Mouse (Mus musculus) stomach, postnatal 0 days (tissue): ENCODE measurements around the gene Tcfl5. TPM values are rescaled to one million over a fixed set of nuclear protein-coding genes. Genes with fewer than 3 reads are reported as not detected.

ENCODE experiments used
- ATAC-seq: fragments of 200-750 bp; cut with Nextera tagmentation; 2 replicates; pipeline ENCODE4 v1.8.0; 2017; ENCODE audit not compliant: low FRiP score, low TSS enrichment
- DNase-seq: peaks from one replicate; pipeline ENCODE4 v3.0.0-alpha.2; 2016; ENCODE audit warnings: low spot score
- H3K27ac ChIP-seq: fragments of 300-500 bp; sonication (generic); replicated peaks from 2 replicates; pipeline ENCODE4 v1.5.1; 2014; ENCODE audit warnings: mild to moderate bottlenecking, control low read depth
- H3K27me3 ChIP-seq: fragments of 300-500 bp; sonication (generic); 2 replicates; pipeline ENCODE4 v1.6.1; 2014; ENCODE audit warnings: low read length; ENCODE audit not compliant: control insufficient read depth, insufficient read depth
- H3K36me3 ChIP-seq: fragments of 300-500 bp; sonication (generic); 2 replicates; pipeline ENCODE4 v1.6.1; 2014; ENCODE audit warnings: low read length, mixed read lengths; ENCODE audit not compliant: control insufficient read depth, insufficient read depth
- H3K4me1 ChIP-seq: fragments of 300-500 bp; sonication (generic); replicated peaks from 2 replicates; pipeline ENCODE4 v1.6.1; 2014; ENCODE audit warnings: antibody characterized with exemption; ENCODE audit not compliant: control insufficient read depth, insufficient read depth
- H3K4me2 ChIP-seq: fragments of 300-500 bp; sonication (generic); replicated peaks from 2 replicates; pipeline ENCODE4 v1.6.1; 2014; ENCODE audit warnings: low read depth, mild to moderate bottlenecking, control low read depth, moderate library complexity
- H3K4me3 ChIP-seq: fragments of 300-500 bp; sonication (generic); 2 replicates; pipeline ENCODE4 v1.5.1; 2014; ENCODE audit warnings: low read depth, low read length, control low read depth
- H3K9ac ChIP-seq: fragments of 300-500 bp; sonication (generic); 2 replicates; pipeline ENCODE4 v1.6.1; 2014; ENCODE audit warnings: mild to moderate bottlenecking, low read length, control low read depth, mixed read lengths
- H3K9me3 ChIP-seq: fragments of 300-500 bp; sonication (generic); 2 replicates; pipeline ENCODE4 v1.6.1; 2016; ENCODE audit warnings: low read length; ENCODE audit not compliant: control insufficient read depth
- CTCF ChIP-seq: IDR thresholded peaks from 2 replicates; pipeline ENCODE4 v1.5.1; 2016; ENCODE audit warnings: antibody characterized with exemption, low read depth, mild to moderate bottlenecking, moderate library complexity
- EP300 ChIP-seq: optimal IDR thresholded peaks from 2 replicates; pipeline ENCODE3; 2016; ENCODE audit warnings: antibody characterized with exemption
- WGBS: fragments of 180-500 bp; shearing (Covaris S2); extraction: QIAGEN DNeasy Blood & Tissue Kit; methylation state at CpG from one replicate; pipeline ENCODE4 v1.1.7; 2014; 5-methylcytosine and 5-hydroxymethylcytosine counted together
- polyA plus RNA-seq: library from polyadenylated mRNA; unstranded; fragments of >200 nt; fragmentation: Nextera tagmentation; extraction: Ambion mirVana; gene quantifications from 2 replicates; pipeline ENCODE4 v1.2.1, GENCODE M21; 2015

The Tcfl5 gene
- polyA plus RNA-seq, 1 experiment from 2014 or later: 0.05 TPM

DNA sequence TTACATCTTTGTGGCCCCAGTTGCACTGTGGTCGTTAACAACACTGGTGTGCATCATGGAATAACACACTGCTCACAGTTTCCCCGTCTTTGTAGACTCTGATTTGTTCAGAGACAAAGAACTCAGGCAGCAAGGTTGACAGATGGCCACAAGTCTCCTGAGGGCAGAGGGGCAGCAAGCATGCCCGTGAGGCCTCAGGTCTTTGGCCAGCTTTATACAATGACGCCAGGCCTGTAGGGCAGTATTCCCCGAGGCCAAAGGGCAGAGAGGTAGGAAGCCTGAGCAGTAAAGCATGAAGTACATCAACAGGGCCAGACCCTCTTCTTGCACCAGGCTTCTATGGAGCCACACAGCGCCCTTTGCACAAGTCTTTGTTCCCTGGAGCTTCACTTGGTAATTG, 12.6 kb upstream of the Tcfl5 start:
- H3K4me3 ChIP-seq: no peak overlapping the region
- H3K27me3 ChIP-seq: no peaks in the 10 kb centered on the region
- no peaks in the 10 kb centered on the region for H3K4me1 ChIP-seq
- no peak overlapping the region for H3K4me2 ChIP-seq
- no peaks in the 10 kb centered on the region for H3K36me3 ChIP-seq
- no peak overlapping the region for H3K9ac ChIP-seq
- TF ChIP-seq EP300 (no peak), CTCF (no peak)
- no peak for ATAC-seq
- WGBS: 60% methylated on average over 6 of the region's 6 CpGs
- H3K9me3 ChIP-seq: no peaks in the 10 kb centered on the region
- H3K27ac ChIP-seq: no peak overlapping the region
- no peak for DNase-seq

DNA sequence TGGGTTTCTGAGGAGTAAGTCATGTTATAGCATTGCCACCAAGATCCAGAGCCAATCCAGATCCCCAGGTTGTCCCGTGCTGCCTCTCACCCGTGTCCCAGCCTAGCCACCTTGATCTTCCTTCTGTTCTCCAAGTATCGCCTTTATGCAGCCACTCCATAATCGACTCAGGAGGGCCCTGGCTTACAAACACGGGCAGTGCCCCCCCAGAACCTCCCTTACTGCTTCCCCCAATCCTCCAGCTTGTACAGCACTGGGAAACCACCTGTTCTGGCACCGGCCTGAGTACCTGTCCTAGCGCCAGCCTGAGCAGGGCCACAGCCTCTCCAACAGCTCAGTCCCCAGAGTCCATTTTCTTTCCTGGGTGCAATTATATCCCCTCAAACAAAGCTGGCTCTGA, 12.2 kb upstream of the Tcfl5 start:
- 74% methylated on average over 7 of the region's 7 CpGs for WGBS
- ATAC-seq (no peak), DNase-seq (no peak)
- Histone ChIP-seq H3K27me3 (no peaks in the 10 kb centered on the region), H3K27ac (no peak overlapping the region), H3K4me1 (no peaks in the 10 kb centered on the region), H3K9me3 (no peaks in the 10 kb centered on the region), H3K4me3 (no peak overlapping the region), H3K9ac (no peak overlapping the region), H3K36me3 (no peaks in the 10 kb centered on the region), H3K4me2 (no peak overlapping the region)
- TF ChIP-seq EP300 (no peak), CTCF (no peak)

DNA sequence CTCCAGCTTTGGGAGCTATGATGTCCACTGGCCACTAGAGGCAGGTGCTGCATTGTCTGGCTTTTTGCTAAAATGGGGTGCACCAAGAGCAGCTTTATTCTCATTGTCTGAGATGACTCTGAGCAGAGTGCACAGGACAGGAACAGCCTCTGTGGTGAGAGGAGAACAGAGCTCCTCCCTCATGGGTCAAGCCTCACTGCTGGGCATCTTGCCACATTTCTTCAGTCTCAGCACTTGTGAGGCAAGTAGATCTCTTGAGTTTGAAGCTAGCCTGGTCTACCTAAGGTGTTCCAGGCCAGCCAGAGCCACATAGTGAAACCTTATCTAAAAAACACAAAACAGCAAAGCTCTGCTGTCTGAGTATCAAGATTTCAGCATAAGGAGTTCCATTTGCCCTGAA, 4.3 kb upstream of the Tcfl5 start:
- no peak overlapping the region for H3K27ac ChIP-seq

DNA sequence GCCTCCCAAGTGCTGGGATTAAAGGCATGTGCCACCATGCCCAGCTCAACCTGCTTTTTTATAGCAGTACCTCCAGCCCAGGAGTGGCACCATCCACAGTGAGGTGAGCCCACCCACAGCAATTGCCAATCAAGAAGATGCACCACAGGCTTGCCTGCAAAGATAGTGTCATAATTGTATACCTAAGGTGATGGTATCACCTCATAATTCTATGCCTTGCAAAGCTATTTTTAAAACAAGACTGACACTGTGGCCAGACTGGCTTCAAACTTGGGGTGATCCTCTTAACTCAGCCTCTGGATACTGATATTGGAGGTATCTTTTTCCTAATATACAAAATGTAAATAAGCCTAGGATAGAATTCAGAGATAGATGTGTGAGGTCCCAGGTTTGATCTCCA, 1.1 kb upstream of the Tcfl5 start:
- Histone ChIP-seq H3K27me3 (peaks cover 11% of the 10 kb centered on the region; the same call in 1 of the 2 replicates), H3K4me2 (no peak overlapping the region), H3K4me1 (no peaks in the 10 kb centered on the region), H3K36me3 (no peaks in the 10 kb centered on the region), H3K9ac (no peak overlapping the region), H3K27ac (no peak overlapping the region), H3K9me3 (peaks cover 7% of the 10 kb centered on the region; the same call in 1 of the 2 replicates), H3K4me3 (no peak overlapping the region)
- ATAC-seq (no peak), DNase-seq (no peak)
- TF ChIP-seq CTCF (no peak), EP300 (no peak)

More for the DNA sequence above, 4.3 kb upstream of the Tcfl5 start:
- no peak overlapping the region for H3K4me3 ChIP-seq
- peaks cover 7% of the 10 kb centered on the region; the same call in 1 of the 2 replicates for H3K9me3 ChIP-seq
- no peak overlapping the region for H3K9ac ChIP-seq
- H3K4me2 ChIP-seq: no peak overlapping the region
- TF ChIP-seq EP300 (no peak), CTCF (no peak)
- no peak for ATAC-seq
- no peaks in the 10 kb centered on the region for H3K4me1 ChIP-seq
- H3K36me3 ChIP-seq: no peaks in the 10 kb centered on the region
- no peak for DNase-seq
- peaks cover 2% of the 10 kb centered on the region; the same call in 1 of the 2 replicates for H3K27me3 ChIP-seq

DNA sequence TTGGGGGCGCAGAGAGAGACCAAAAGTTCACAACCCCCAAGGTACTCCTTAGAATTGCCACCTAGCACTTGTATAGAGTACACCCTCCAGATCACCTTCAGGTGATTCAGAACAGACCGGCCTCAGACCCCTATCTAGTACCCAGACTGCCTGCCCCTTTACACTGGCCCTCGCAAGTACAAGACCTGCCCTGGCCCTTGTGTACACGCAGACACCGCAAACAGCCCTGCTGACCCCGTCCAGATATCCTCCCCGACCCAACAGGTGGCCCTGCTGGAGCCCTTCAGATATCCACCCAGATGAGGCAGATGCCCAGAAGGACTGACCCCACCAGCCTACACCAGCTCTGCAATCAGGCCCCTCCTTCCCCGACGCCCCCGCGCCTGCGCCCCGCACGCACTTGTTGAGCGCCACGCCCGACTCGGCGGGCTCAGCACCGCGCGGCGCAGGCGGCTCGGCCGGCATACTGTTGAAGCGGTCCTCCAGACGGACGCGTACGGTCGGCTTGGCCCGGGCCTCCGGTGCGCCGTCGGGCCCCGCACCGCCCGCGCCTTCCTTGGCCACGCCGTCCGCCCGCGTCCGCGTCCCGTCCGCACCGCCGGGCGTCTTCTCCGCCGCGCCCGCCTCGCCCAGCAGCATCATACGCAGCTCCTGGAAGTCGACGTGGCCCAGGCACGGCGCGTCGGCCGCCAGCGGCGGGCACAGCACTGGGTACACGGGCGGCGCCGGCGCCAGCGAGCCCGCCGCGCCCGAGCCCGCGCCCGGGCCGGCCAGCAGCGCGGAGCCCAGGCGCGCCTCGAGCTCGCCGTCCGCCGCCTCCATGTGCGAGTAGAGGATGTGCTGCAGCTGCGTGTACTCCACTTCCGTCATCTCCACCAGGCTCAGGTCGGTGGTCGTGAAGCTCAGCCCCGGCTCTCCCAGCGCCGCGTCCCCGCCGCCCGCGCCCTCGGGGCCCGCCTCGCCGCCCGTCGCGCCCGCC, 643 bp downstream of the Tcfl5 start:
- Histone ChIP-seq H3K9ac (no peak overlapping the region), H3K27me3 (peaks cover 11% of the 10 kb centered on the region; the same call in 1 of the 2 replicates), H3K36me3 (no peaks in the 10 kb centered on the region), H3K4me2 (peak overlapping the region; percentile 37), H3K27ac (no peak overlapping the region), H3K4me1 (no peaks in the 10 kb centered on the region), H3K4me3 (peak overlapping the region; percentile 21), H3K9me3 (peaks cover 7% of the 10 kb centered on the region; the same call in 1 of the 2 replicates)
- TF ChIP-seq CTCF: no peak
- 2% methylated on average over 68 of the region's 112 CpGs for WGBS
- DNase-seq (peak; percentile 35), ATAC-seq (peak; percentile 82)

DNA sequence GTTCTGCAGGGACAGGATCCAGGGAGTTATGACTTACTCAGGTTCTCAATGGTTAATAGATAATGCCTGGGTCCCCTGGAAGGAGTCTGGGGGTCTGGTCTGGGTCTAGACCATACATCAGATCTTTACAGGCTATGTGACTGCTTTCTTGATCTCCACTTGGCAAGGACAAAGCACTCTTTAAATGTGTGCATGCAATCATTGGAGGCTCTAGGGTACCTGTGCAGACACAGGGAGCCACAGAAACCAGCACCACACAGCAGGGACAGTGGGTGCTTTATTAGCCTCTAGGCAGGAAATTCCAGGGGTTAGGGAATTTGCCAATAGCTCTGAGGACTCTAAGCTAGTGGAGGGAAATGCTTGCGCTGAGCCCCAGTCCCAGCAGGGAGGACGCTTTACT, 30.6 kb downstream of the Tcfl5 start:
- TF ChIP-seq EP300: no peak
- TF ChIP-seq CTCF: no peak
- Histone ChIP-seq H3K4me2 (no peak overlapping the region), H3K36me3 (no peaks in the 10 kb centered on the region), H3K27ac (no peak overlapping the region), H3K27me3 (no peaks in the 10 kb centered on the region), H3K9me3 (no peaks in the 10 kb centered on the region), H3K4me1 (no peaks in the 10 kb centered on the region), H3K9ac (no peak overlapping the region), H3K4me3 (no peak overlapping the region)
- 64% methylated on average over 2 of the region's 2 CpGs for WGBS
- no peak for DNase-seq
- no peak for ATAC-seq
